Mouse (Mus musculus): Measurements from ENCODE around the gene Prrc2b.

Prrc2b gene

GRCm38 (mm10) chr2:32160967-32161366 lies 10.1 kb downstream of the Prrc2b start:
- peak in 1 of 2 experiments; percentile 76 for DNase-seq (ENCODE audit: low spot score in 2 of 2)

DNA sequence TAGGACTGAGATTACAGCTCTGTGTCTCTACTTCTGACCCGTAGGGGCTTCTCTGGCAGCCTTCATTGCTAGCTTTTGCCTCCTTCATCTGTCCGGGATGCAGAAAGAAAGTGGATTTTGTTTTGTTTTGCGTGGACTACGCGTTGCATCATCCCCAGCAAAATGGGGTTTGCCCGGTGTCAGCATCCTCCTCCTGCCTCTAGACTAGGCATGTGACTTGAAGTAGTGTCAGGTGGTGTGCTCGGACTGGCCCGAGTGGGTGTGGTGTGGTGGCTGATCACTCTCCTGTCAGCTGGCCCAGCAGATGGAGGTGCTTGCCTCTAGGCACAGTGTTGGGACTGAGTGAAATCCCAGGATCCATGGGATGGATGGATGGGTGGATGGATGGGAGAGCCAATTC lies 11.2 kb downstream of the Prrc2b start:
- DNase-seq (ENCODE audit: low spot score in 2 of 2): no peak

- no peak for DNase-seq (ENCODE audit: low spot score in 2 of 2)
These were observed 11.8 kb downstream of the Prrc2b start for GRCm38 (mm10) chr2:32162646-32163045.

DNA sequence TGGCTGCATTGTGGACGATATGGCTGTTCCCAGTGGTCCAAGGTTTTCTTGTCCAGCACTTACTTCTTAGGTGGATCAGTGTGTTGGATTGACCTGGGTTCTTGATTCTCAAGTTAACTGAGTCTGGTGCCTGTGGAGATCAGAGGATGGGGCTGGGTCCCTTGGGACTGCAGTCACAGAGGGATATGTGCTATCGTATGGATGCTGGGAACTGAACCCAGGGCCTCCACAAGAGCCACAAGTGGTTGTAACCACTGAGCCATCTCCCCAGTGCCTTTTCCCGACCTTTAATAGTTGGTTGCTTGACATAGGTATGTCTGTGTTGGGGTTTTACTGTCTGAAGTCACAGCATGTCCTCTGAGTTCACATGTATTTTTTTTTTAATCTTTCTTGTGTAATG lies 12.2 kb downstream of the Prrc2b start:
- no peak for DNase-seq (ENCODE audit: low spot score in 2 of 2)

- no peak for DNase-seq (ENCODE audit: low spot score in 2 of 2)
These were observed 13.6 kb downstream of the Prrc2b start for GRCm38 (mm10) chr2:32164503-32164902.

GRCm38 (mm10) chr2:32165040-32165800 lies 14.3 kb downstream of the Prrc2b start:
- DNase-seq (ENCODE audit: low spot score in 2 of 2): no peak

DNA sequence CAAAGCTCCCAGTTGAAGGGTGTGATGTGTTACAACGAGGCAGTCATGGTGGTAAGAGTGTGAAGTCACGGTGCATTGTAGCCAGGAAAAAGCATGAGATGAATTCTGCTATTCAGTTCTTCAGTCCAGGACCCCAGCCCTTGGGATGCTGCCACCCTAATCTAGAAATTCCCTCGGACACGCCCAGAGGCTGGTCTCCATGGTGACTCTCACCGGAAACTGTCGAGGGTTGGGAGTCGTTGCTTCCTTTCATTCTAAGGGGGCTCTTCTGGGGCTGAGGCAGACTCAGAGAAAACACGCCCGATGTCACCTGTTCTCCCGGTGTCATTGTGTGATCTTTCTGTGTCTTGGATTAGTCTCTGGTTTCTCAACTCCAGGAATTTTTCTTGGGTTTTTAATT lies 15.7 kb downstream of the Prrc2b start:
- DNase-seq (ENCODE audit: low spot score in 2 of 2): no peak

- DNase-seq (ENCODE audit: low spot score in 2 of 2): peak in 1 of 2 experiments; percentile 73
These were observed 16.3 kb downstream of the Prrc2b start for GRCm38 (mm10) chr2:32167034-32167770.

DNA sequence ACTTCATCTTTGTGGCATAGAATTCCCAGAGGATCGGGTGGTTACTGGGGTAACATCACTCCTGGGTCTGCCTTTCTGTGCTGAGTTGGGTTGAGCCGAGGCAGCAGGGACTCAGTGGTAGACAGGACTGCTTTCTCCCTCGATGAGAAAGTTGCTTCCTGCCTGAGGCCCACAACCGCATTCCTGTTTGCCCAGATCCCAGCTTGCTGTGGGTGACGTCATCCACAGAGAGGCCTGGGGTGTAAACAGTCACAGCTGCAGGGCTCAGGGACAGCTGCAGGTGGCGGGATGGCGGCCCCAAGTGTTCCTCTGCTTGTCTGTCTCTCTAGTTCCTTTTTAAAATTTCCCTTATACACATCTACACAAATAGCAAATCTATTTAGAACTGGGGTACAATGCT lies 16.9 kb downstream of the Prrc2b start:
- DNase-seq (ENCODE audit: low spot score in 2 of 2): peak; percentile 61 to 81

DNA sequence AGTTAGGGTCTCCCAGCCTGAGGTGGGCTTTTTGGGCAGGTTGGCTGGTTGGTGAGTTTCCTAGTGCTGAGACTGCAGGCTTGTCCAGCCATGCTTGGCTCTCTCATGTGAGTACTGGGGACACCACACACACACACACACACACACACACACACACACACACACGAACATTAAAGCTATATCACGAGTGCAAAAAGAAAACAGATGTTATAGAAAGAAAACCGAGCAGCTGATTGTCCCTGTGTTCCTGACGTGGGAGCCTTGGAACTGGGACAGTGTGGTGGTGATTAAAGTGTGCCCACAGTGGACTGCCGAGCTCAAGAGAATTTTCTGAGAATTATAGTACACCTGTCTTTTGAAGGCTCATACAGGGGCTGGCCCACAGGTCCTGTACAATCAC lies 18.4 kb downstream of the Prrc2b start:
- DNase-seq (ENCODE audit: low spot score in 2 of 2): no peak

DNA sequence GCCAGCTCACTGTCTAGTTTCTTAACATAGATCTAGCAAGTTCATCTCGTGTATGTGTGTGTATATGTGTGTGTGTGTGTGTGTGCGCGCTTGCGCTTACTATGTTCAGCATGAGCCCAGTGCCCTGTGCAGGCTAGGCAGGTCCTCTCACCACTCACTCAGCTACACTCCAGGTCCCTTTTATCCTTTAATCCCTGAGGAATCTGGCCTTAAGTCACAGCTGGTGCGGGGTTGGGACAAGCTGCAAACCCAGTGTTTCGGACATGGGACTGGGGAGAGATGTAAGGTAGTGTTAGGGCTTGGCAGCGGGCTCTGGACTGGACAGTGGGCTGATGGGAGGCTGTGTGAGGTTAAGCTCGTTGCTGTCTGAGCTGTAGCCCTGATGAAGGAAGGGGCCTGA lies 19.1 kb downstream of the Prrc2b start:
- no peak for DNase-seq (ENCODE audit: low spot score in 2 of 2)

DNA sequence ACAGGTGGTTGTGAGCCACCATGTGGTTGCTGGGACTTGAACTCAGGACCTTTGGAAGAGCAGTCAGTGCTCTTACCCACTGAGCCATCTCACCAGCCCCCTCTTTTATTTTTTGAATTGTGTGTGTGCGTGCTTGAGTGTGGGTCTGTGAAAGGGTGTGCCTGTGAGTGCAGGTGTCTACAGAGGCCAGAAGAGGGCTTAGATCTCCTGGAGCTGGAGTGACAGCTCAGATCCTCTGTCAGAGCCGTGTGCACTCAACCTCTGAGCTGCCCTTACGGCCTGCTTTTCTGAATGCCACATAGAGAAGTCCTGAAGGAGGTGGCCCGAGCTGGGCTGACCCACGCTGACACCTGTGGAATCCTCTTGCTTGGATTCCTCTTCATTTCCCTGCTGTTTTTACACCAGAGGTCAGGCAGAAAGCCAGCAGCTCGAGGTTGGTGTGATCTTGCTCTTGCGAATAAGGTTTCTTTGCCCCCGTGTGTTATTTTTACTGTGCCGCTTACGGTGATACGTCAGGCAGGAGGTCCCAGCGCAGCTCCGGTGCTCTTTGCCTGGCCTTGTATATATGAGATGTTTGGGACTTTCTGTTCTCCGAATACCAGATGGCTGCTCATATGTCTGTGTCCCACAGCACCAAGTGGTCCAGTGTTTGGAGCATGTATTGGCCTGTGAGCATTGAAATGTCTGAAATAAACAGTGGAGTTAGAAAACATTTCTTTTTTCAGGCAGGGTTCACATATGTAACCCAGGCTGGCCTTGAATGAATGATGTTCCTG lies 21.0 kb downstream of the Prrc2b start:
- DNase-seq (ENCODE audit: low spot score in 2 of 2): no peak

DNA sequence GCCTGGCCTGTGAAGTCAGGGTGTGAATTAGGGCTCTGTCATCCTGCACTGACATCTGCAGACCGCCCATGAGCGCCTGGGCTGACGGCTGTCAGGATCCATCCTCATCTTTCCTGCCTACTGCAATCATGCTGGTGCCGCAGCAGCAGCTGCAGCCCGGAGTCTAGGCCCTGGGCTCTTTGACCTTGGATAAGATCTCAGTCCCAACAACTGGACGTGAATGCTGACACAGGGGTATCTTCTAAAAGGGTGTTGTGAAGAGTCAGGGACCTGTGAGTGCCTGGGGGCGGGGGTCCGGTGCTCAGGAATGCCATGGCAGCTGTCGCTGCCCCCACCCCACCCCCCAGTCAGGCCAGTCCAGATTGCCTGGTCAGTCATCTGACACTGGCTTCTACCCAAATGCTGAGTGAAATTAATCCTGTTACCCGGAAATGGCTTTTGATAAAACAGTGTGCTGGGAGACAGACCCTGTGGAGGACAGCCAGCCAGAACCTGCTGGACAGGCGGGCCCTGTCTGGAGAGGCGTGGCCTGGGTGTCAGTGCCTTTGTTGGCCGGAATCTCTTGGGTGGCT lies 23.4 kb downstream of the Prrc2b start:
- no peak for DNase-seq (ENCODE audit: low spot score in 2 of 2)

DNA sequence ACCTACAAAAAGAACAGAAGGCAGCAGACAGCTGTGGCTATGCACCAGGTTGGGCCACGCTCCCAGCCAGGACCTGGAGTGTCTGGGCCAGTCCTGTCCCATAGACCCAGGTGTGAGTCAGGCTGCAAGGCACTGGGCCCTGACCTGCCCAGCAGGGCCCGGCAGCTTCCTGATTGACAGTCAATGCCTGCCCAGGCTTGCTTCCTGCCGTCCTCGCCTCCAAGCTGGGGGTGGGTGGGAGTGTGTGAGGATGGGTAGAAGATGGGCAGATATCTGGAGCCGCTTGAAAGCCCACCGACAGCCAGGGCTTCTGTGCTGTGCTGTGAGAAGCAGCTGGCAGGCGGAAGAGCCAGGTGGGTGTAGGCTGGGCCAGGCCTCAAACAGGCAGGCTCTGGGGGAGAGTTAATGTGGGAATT lies 24.2 kb downstream of the Prrc2b start:
- DNase-seq (ENCODE audit: low spot score in 2 of 2): no peak

GRCm38 (mm10) chr2:32175508-32175907 lies 24.6 kb downstream of the Prrc2b start:
- DNase-seq (ENCODE audit: low spot score in 2 of 2): no peak

DNA sequence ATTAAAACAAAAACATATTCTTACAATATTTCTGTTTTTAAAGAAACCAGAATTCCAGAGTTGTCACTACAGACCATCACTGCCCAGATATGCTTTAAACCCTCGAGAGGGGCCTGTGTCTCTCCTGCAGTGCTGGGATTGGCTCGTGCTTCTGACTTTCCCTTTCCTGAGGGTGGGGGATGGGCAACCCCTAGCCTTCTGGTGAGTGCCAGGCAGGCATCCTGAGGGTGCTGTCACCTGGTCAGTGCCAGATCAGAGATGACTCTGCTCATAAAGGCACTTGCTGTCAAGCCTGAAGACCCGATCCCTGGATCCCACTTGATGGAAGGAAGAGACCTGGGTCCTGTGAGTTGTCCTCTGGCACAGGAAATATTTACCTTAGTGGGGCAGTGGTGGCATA lies 26.0 kb downstream of the Prrc2b start:
- no peak for DNase-seq (ENCODE audit: low spot score in 2 of 2)

- DNase-seq (ENCODE audit: low spot score in 2 of 2): no peak
These were observed 26.6 kb downstream of the Prrc2b start for GRCm38 (mm10) chr2:32177397-32178060.

DNA sequence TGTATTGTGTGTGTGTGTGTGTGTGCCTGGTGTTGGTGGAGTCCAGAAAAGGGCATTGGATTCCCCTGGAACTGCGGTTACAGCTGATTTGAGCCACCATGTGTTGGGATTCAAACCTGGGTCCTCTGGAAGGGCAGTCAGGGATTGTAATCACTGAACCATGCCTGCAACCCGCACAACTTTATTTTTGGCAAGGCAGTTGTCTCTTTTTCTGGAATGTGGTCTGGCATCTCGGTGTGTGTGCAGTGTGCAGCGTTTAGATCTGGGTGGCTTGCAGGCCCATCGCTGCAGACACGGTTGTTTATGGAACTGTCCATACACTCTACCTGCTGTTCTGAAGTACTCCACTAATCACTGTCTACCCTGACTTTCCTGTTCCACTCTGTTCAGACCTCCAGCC lies 28.5 kb downstream of the Prrc2b start:
- no peak for DNase-seq (ENCODE audit: low spot score in 2 of 2)

- no peak for DNase-seq (ENCODE audit: low spot score in 2 of 2)
These were observed 29.2 kb downstream of the Prrc2b start for GRCm38 (mm10) chr2:32180127-32180526.

- no peak for DNase-seq (ENCODE audit: low spot score in 2 of 2)
These were observed 30.5 kb downstream of the Prrc2b start for GRCm38 (mm10) chr2:32181364-32181763.

DNA sequence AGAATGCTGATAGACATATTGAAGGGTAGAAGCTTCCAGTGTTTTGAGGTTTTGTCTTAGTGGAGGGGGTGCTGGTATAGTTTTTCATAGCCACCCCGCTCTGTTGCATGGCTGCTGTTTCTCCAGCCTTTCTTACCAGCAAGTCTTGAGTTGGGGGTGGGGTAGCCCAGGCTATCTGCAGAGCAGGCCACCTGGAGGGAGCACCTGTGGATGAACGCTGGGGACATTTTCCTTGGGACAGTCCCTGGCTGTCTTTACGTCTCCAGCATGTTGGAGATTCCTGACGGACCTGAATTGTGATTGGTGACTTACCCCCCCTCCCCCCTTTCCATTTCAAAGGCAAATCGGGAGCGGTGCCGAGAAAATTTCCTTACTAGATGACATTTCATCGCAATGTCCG lies 31.2 kb downstream of the Prrc2b start:
- no peak for DNase-seq (ENCODE audit: low spot score in 2 of 2)

Data from spleen, postnatal 4 days (tissue).